Mouse (Mus musculus) myocyte (in vitro differentiated cells): ENCODE data around the gene Kcnt2. TPM values are rescaled to one million over a fixed set of nuclear protein-coding genes. Genes with fewer than 3 reads are reported as not detected.

Experiments used
- H3K27me3 ChIP-seq: one replicate; pipeline ENCODE4 v1.6.1; 2011; ENCODE audit not compliant: control insufficient read depth, insufficient read depth, insufficient read length
- H3K36me3 ChIP-seq: one replicate; pipeline ENCODE4 v1.6.1; 2011; ENCODE audit not compliant: control insufficient read depth, insufficient read depth
- H3K4me2 ChIP-seq: one replicate; pipeline ENCODE4 v1.6.1; 2011; ENCODE audit warnings: low read depth, control low read depth
- H3K4me3 ChIP-seq: one replicate; pipeline ENCODE4 v1.5.1; 2011; ENCODE audit warnings: mild to moderate bottlenecking, control low read depth, moderate library complexity
- H3K79me2 ChIP-seq: one replicate; pipeline ENCODE4 v1.6.1; 2011; ENCODE audit not compliant: control insufficient read depth, insufficient read depth
- H3ac ChIP-seq: one replicate; pipeline ENCODE4 v1.6.1; 2011; ENCODE audit not compliant: control insufficient read depth, insufficient read length
- CEBPB ChIP-seq: IDR thresholded peaks from 2 replicates; pipeline ENCODE4 v1.6.1; 2011; ENCODE audit warnings: mild to moderate bottlenecking, moderate library complexity; ENCODE audit not compliant: poor library complexity, insufficient read depth, severe bottlenecking
- E2F4 ChIP-seq: IDR thresholded peaks from one replicate; pipeline ENCODE4 v1.6.1; 2011; ENCODE audit warnings: mild to moderate bottlenecking, control low read depth, moderate library complexity; ENCODE audit not compliant: insufficient read depth
- MAX ChIP-seq: IDR thresholded peaks from one replicate; pipeline ENCODE4 v1.6.1; 2011; ENCODE audit warnings: low read depth, mild to moderate bottlenecking, control low read depth
- MYOD1 ChIP-seq, 3 experiments: IDR thresholded peaks; one replicate each; pipeline ENCODE4 v1.6.1; 2011; ENCODE audit warnings: control low read depth in 2 of 3, low read depth in 2 of 3, mild to moderate bottlenecking in 2 of 3, moderate library complexity in 1 of 3; ENCODE audit not compliant: insufficient read length in 2 of 3, control insufficient read depth in 1 of 3
- MYOG ChIP-seq, 3 experiments: IDR thresholded peaks; one replicate each; pipeline ENCODE4 v1.6.1; 2011; ENCODE audit warnings: control low read depth in 2 of 3, low read depth in 2 of 3, mild to moderate bottlenecking in 2 of 3; ENCODE audit not compliant: insufficient read length in 2 of 3, control insufficient read depth in 1 of 3, insufficient read depth in 1 of 3
- POLR2A ChIP-seq: IDR thresholded peaks from one replicate; pipeline ENCODE4 v1.6.1; 2011; ENCODE audit warnings: low read depth, mild to moderate bottlenecking, control low read depth, moderate library complexity; ENCODE audit not compliant: insufficient read length
- POLR2AphosphoS2 ChIP-seq: IDR thresholded peaks from one replicate; pipeline ENCODE4 v1.6.1; 2011; ENCODE audit warnings: low read depth, control low read depth; ENCODE audit not compliant: insufficient read length
- REST ChIP-seq: IDR thresholded peaks from one replicate; pipeline ENCODE4 v1.6.1; 2011; ENCODE audit warnings: mild to moderate bottlenecking, control low read depth, moderate library complexity; ENCODE audit not compliant: insufficient read depth, insufficient read length
- SRF ChIP-seq: IDR thresholded peaks from one replicate; pipeline ENCODE4 v1.6.1; 2011; ENCODE audit warnings: low read depth; ENCODE audit not compliant: control insufficient read depth, insufficient read length
- TCF12 ChIP-seq: IDR thresholded peaks from one replicate; pipeline ENCODE4 v1.6.1; 2011; ENCODE audit warnings: mild to moderate bottlenecking, control low read depth; ENCODE audit not compliant: poor library complexity, insufficient read depth, severe bottlenecking
- TCF3 ChIP-seq: IDR thresholded peaks from one replicate; pipeline ENCODE4 v1.6.1; 2011; ENCODE audit warnings: low read depth, control low read depth; ENCODE audit not compliant: insufficient read length
- USF1 ChIP-seq: IDR thresholded peaks from one replicate; pipeline ENCODE4 v1.6.1; 2011; ENCODE audit warnings: low read depth, mild to moderate bottlenecking, control low read depth, moderate library complexity
- polyA plus RNA-seq: library from polyadenylated mRNA; unstranded; fragments of >200 nt; fragmentation: generic; extraction: Trizol; gene quantifications from one replicate; pipeline ENCODE4 v1.2.1, GENCODE M21; 2012; ENCODE audit warnings: missing spikeins

Kcnt2 gene
- polyA plus RNA-seq: 0.19 TPM

GRCm38 (mm10) chr1:140245876-140246597 is at the start of gene Kcnt2:
TSS of gene Kcnt2 (plus strand) at chr1:140246158.
- no peak within 1 kb of the TSS for H3ac ChIP-seq
- peak within 1 kb of the TSS; percentile 24 for H3K4me2 ChIP-seq
- TF ChIP-seq MYOD1 (IDR thresholded peaks at IDR 0.05; ENCODE audit: control insufficient read depth in 1 of 3, insufficient read length in 2 of 3, low read depth in 2 of 3) (no peak), POLR2AphosphoS2 (no peak), POLR2A (no peak), CEBPB (no peak), E2F4 (no peak), TCF3 (no peak), MAX (no peak), REST (no peak), MYOG (IDR thresholded peaks at IDR 0.05; ENCODE audit: control insufficient read depth in 1 of 3, insufficient read depth in 1 of 3, insufficient read length in 2 of 3, low read depth in 2 of 3) (no peak), SRF (no peak)
- H3K27me3 ChIP-seq: no peaks in the 10 kb centered on the region
- no peaks in the 10 kb centered on the region for H3K79me2 ChIP-seq
- H3K36me3 ChIP-seq: no peaks in the 10 kb centered on the region
- H3K4me3 ChIP-seq: peak within 1 kb of the TSS; percentile 12

- H3ac ChIP-seq: no peak overlapping the region
- no peak for TF ChIP-seq MAX
- TF ChIP-seq MYOD1 (IDR thresholded peaks at IDR 0.05; ENCODE audit: control insufficient read depth in 1 of 3, insufficient read length in 2 of 3, low read depth in 2 of 3): no peak
- TF ChIP-seq USF1: no peak
- no peak for TF ChIP-seq CEBPB
- no peak for TF ChIP-seq POLR2AphosphoS2
- no peak for TF ChIP-seq TCF12
- TF ChIP-seq E2F4: no peak
- TF ChIP-seq REST: no peak
- no peaks in the 10 kb centered on the region for H3K36me3 ChIP-seq
- no peak overlapping the region for H3K4me2 ChIP-seq
- no peaks in the 10 kb centered on the region for H3K27me3 ChIP-seq
- no peak overlapping the region for H3K4me3 ChIP-seq
- no peaks in the 10 kb centered on the region for H3K79me2 ChIP-seq
Observed at GRCm38 (mm10) chr1:140205329-140205728, 40.6 kb upstream of the Kcnt2 start.

GRCm38 (mm10) chr1:140225221-140225620 is 20.7 kb upstream of the Kcnt2 start:
- TF ChIP-seq MYOG (IDR thresholded peaks at IDR 0.05; ENCODE audit: control insufficient read depth in 1 of 3, insufficient read depth in 1 of 3, insufficient read length in 2 of 3, low read depth in 2 of 3): no peak
- Histone ChIP-seq H3K4me2 (no peak overlapping the region), H3ac (no peak overlapping the region), H3K27me3 (no peaks in the 10 kb centered on the region), H3K4me3 (no peak overlapping the region), H3K36me3 (no peaks in the 10 kb centered on the region), H3K79me2 (no peaks in the 10 kb centered on the region)

GRCm38 (mm10) chr1:140226673-140227072 is 19.3 kb upstream of the Kcnt2 start:
- H3K79me2 ChIP-seq: no peaks in the 10 kb centered on the region
- no peak for TF ChIP-seq MYOD1 (IDR thresholded peaks at IDR 0.05; ENCODE audit: control insufficient read depth in 1 of 3, insufficient read length in 2 of 3, low read depth in 2 of 3)
- TF ChIP-seq SRF: no peak
- no peak for TF ChIP-seq CEBPB
- no peak for TF ChIP-seq E2F4
- no peak for TF ChIP-seq MYOG (IDR thresholded peaks at IDR 0.05; ENCODE audit: control insufficient read depth in 1 of 3, insufficient read depth in 1 of 3, insufficient read length in 2 of 3, low read depth in 2 of 3)
- TF ChIP-seq TCF3: no peak
- no peak for TF ChIP-seq REST
- no peak for TF ChIP-seq POLR2A
- no peak for TF ChIP-seq MAX
- no peak for TF ChIP-seq POLR2AphosphoS2
- TF ChIP-seq USF1: no peak
- H3K4me3 ChIP-seq: no peak overlapping the region
- no peaks in the 10 kb centered on the region for H3K36me3 ChIP-seq
- no peak overlapping the region for H3ac ChIP-seq
- no peaks in the 10 kb centered on the region for H3K27me3 ChIP-seq
- H3K4me2 ChIP-seq: no peak overlapping the region

GRCm38 (mm10) chr1:140245465-140245864 is 493 bp upstream of the Kcnt2 start:
- Histone ChIP-seq H3K79me2 (no peaks in the 10 kb centered on the region), H3K4me3 (peak overlapping the region; percentile 12), H3K27me3 (no peaks in the 10 kb centered on the region), H3K4me2 (peak overlapping the region; percentile 12), H3ac (no peak overlapping the region), H3K36me3 (no peaks in the 10 kb centered on the region)
- TF ChIP-seq MAX (no peak), POLR2AphosphoS2 (no peak), MYOD1 (IDR thresholded peaks at IDR 0.05; ENCODE audit: control insufficient read depth in 1 of 3, insufficient read length in 2 of 3, low read depth in 2 of 3) (no peak), REST (no peak), POLR2A (no peak), TCF3 (no peak), USF1 (no peak), TCF12 (no peak), SRF (no peak), MYOG (IDR thresholded peaks at IDR 0.05; ENCODE audit: control insufficient read depth in 1 of 3, insufficient read depth in 1 of 3, insufficient read length in 2 of 3, low read depth in 2 of 3) (no peak), E2F4 (no peak), CEBPB (no peak)
